Mouse (Mus musculus) thymus, postnatal 4 days (tissue): ENCODE data around the gene Arhgap22.
A peak's percentile ranks its signal among the peaks of the same experiment; 100 is the strongest.

Experiments
- DNase-seq: peaks from one replicate; pipeline ENCODE4 v3.0.0; 2021

Arhgap22 gene

DNA sequence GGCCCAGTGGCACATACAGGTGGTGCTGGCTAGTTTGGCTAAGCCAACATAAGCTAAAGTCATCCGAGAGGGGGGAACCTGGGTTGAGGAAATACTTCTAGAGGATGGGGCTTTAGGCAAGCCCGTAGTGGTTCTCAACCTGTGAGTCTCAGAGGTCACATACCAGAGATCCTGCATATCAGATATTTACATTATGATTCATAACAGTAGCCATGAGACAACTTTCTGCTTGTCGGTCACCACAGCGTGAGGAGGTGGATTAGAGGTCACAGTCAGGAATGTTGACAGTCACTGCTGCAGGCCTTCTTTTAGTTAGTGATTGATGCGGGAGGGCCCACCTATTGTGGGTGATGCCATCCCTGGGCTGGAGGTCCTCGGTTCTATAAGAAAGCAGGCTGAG is 121.9 kb downstream of the Arhgap22 start:
- DNase-seq: no peak

DNA sequence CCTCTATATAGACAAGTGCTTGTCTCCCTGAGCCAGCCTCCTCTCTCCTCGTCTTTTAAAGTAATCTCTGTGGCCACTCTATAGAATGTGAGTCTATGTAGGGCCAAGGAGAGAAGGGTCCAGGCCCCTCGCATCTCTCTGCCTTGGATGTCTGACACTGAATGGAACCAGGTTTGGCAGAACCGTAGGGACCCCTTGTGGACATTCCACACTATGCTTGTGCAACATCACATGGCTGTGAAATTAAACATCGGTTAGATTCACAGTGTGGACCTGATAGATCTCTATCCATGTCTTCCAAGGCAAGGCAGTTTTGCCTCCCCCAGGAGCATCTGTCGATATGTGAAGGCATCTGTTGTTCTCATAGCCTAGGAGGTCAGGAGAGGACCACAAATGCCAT is 124.9 kb downstream of the Arhgap22 start:
- DNase-seq: no peak

DNA sequence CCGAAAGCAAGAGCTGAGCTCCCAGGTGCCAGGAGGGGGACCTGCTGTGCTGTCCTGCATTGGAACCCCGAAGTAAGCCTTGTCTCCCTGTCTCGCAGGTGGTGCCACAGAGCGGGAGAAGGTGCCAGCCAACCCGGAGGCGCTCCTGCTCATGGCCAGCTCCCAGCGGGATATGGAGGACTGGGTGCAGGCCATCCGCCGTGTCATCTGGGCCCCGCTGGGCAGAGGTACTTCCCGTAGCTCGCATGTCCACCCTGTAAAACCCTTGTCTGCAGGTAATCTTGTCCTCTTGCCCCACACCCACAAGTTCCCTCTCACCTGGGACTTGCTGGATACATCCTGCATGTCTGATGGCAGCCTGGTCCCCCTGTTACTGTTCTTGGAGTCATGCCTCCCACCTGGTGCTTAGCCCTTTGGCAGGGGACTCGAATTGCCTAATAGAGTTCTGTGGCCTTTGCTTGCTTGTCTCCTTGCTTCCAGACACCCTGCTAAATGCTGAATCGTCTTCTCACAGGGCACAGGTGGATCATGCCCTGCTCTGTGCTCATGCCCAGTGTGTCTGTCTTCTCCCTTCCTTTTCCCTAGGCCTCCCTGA is 129.4 kb downstream of the Arhgap22 start:
- no peak for DNase-seq

DNA sequence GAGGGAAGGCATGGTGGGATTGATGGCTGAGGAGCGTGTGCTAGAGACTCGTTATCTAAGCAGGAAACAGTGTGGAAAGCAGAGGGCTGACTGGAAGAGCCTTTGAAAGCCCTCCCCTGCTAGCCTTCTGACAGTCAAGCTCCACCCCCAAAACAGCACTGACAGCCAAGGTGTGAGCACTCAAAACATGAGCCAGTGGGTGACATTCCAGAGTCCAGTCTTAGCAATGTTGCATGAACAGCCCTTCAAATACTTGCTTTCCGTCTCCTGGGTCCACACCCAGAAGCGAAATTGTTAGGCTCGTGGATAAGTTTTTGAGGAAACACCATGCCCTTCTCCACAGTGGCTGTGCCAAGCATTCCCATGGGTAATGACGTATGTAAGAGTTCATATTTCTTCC is 132.7 kb downstream of the Arhgap22 start:
- no peak for DNase-seq

DNA sequence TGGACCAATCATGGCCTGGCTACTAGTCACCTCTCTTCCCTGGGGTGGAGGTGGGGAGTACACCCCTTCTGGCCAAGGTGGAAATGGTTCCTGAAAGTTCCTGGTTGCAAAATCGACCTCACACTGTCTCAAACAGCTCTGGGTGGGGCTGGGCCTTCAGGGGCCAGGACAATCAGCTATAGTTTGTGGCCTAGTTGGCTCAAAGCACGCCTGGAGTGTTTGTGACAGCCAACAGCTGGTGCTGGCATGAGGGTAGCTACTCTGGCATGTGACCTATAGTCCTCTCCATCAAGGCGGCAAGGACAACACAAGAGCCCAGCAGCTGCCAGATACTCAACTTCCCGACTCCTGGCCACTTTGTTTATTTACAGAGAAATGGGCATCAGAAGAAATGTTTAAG is 133.9 kb downstream of the Arhgap22 start:
- no peak for DNase-seq

DNA sequence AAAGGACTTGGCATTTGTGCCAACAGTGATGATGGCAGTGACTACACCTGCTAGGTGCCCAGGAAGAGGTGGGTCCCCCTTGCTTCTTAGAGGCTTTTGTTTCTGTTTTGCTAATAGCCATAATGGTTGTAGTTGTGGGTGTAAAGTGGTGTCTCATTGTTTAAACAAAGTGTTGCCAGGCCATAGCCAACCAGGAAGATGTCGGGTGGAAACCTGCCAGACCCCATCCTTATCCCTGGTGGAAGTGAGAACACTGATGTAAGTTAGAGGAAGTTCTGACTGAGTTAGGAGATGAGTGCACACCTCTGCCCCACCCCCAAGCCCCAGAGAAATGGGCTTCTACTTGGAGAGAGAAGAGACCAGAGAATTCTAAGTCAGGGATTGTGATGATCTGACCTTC is 134.3 kb downstream of the Arhgap22 start:
- DNase-seq: no peak

DNA sequence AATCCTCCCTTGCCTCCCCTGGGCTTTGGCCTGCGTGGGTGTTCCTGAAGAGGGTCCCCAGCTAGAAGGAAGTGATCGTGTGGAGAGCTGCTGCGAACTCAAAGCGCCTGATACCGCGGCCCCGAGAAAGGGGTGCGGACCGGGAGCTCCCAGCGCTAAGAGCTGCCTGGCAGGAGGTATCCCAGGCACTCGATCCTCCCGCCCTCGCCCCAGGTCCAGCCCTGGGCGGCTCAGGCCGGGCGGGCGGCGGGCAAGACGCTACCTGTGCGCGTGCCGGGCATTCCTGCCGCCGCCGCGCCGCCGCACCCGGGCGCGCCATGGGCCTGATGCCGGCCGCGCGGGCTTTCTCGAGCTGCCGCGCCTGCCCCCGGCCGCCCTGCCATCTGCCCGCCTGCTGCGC is 137.2 kb downstream of the Arhgap22 start:
- peak; percentile 17 for DNase-seq

DNA sequence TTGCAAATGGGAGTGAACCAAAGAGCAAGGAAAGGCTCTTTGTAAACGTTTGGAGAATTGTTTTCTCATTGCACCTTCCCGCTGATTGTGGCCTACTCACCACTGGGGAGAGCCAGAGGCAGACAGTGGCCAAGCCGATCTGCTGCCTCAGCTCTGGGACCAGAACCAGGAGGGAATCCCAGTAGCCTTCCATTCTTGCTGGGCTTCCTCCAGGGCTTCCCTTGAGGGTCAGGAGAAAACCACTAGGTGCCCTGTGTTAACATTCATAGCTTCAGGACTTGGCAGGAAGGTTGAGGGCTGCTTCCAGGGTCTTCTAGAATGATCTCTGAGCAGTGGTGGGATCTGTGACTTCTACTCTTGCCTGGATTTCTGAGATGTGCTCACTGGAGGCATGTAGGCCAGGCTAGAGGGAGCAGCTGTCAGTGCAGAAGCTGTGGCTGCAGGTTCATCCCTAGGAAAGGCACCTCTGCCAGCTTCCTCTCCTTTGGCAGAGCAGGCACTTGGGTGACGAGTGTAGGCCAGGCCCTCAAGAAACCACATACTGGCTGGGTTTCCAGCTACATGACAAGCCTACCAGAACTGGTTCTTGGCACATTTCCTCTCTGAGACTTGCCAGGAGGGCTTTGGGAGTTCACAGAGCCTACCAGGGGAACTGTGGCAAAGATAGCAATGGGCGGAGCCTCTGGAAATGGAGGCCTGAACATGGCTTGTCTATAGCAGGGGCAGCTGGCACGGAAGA is 138.3 kb downstream of the Arhgap22 start:
- no peak for DNase-seq

DNA sequence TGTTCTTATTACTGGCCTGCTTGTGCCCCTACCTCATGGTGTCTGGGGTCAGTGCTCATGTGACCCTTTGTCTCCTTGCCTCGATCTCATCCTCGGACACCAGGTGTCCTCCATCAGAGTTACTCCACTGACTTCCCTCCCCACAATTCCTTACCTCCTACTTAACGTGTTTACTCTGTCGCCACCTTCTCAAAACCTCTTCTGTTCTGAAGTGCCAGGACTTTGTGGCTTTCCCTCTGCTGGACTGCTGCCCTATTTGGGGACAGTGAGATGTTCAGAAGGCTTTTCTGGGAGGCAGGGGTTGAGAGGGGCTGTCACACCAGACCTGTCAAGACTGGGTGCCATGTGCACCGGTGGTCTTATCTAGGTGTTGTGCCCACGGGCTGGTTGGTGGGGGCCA is 139.1 kb downstream of the Arhgap22 start:
- no peak for DNase-seq

DNA sequence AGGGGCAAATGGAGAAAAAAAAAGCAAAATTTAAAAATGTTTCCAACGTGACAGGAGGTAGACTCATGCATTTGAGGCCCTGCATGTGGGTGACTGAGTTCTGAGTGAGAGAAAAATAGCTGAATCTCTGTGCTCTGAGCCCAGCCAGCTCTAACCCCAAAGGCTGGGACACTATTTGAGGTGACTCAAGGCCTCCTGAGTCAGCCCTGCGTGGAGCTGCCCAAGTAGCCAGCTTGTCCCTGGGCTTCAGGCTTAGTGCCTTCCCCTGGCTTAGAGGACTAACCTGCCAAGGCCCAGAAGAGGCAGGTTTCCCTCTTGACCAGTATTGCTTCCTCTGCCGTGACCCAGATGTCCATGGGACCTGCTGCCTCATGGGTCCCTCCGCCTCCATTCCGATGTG is 141.4 kb downstream of the Arhgap22 start:
- DNase-seq: no peak

DNA sequence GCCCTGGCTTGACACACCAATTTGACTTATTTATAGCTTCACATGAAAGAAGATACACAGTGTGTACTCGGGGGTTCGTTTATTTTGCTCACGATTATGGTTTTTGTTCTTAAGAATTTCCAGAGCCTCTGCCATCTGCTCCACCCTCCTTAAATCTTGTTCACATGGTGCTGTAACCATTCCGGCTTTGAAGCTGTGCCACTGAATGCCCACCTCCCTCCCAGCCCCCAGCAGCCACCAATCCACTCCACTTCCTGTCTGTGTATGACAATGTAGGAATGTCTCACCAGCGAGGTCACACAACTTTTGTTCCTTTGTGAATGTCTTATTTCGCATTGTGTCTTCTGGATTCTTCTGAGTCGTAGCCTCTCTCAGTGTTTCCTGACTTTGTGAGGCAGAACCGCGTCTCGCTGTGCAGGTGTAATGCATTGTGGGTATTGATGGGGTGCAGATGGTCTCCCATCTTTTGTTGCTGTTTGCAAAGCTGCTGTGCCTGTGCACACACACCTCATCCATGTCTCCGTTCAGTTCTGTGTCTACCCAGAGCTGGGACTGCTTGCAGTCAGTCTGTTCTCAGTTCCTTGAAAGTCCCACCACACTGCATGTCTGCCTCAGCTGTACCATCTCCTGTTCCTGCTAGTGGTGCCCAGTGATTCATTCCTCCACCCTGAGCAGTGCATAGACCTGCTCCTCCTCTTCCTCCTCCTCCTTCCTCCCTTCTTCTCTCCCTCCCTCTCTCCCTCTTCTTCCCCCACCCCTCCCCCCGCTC is 144.0 kb downstream of the Arhgap22 start:
- DNase-seq: no peak

DNA sequence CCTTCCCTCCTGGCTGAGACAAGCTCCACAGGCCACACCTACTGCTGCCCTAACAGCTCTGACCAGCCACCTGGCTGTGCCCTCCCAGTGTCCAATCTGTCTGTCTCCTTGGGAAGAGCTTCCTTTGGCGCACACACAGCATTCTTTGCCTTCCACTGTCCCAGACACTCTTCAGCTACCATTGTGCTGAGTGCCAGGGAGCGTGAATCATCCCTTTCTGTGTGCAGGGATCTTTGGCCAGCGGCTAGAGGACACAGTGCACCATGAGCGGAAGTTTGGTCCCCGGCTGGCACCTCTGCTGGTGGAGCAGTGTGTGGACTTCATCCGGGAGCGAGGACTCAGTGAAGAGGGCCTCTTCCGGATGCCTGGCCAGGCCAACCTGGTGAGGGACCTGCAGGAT is 145.1 kb downstream of the Arhgap22 start:
- DNase-seq: no peak

DNA sequence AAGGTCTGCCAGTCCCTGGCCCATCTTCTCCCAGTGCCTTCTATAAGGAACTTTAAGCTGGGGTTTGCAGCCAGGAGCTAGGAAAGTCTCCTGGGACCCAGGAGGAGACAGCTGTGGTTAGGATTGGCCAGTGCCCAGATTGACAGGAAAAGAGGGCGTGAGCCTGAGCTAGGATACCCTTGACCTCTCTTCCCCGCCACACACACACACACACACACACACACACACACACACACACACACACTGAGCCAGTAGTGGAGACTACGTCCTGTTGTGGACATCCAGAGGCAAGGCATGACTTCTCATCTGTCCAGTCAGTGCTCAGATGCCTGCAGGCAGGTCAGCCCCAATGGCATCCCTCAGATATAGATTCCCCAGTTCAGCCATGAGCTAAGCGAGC is 147.7 kb downstream of the Arhgap22 start:
- no peak for DNase-seq

DNA sequence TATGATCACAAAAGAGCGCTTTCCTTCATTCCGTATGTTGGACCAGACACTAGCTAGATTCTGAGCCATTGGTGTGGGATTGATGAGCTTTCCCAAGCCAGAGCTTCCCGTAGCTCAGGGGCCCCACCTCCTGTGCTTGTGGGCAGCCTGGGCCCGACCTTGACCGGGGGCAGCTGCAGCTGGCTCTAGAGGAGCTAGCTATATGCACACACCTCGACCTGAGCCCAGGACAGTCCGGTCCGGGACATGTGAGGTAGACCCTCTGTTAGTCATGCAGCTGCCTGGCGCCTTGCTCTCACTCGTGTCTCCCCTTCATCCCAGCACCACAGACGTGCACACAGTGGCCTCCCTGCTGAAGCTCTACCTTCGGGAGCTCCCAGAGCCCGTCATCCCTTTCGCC is 148.3 kb downstream of the Arhgap22 start:
- DNase-seq: no peak

DNA sequence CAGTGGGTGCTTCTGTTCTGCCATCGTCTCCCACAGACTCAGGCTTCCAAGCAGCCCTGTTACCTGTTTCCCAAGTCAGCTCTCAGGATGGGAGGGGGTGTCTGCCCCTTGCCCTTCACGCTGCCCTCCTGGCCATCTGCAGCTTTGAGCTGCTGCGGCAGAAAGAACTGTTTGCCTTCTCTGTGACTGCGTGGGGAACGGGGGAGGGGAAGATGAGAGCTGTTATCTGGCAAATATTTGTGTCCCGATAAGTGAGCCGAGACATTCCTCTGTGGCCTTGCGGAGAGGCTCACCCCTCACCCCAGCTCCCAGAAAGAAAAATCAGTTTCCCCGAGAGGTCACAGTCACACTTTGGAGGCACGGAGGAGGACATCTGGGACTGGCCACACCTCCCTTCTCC is 149.0 kb downstream of the Arhgap22 start:
- DNase-seq: no peak

DNA sequence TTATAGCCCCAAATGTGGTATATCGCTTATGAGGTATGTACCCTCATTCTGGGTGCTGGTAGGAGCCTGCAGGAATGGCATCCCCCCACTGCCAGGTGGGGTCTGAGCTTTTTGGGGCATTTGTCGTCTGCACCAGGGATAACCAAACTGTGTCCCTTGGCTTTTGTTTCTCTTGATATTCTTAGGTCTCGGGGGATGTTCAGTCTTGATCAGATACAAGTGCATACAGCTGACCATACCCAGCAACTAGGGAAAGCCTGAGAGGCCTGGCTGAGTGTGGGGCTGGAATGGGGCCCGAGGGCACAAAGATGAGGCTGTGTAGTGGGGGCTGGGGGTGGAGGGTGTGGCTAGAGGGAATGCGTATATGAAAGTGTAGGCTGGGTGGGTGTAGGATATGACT is 149.8 kb downstream of the Arhgap22 start:
- DNase-seq: no peak

DNA sequence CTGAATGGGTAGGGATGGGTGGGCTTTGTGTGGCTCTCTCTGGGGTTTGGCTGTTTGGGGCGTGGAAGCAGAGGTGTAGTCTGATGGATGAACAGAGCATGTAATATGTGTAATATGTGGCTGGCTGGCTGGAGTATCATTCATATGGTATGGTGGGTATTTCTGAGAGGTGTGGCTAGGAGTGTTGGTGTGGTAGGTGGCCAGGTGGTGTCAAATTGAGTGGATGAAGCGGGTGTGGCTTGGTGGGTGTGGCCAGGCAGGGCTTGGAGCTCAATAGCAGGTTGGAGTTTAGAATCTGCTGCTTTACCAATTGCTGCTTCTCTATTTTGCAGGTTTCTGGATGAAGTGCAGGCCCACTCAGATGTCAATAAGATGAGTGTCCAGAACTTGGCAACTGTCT is 150.2 kb downstream of the Arhgap22 start:
- DNase-seq: no peak

DNA sequence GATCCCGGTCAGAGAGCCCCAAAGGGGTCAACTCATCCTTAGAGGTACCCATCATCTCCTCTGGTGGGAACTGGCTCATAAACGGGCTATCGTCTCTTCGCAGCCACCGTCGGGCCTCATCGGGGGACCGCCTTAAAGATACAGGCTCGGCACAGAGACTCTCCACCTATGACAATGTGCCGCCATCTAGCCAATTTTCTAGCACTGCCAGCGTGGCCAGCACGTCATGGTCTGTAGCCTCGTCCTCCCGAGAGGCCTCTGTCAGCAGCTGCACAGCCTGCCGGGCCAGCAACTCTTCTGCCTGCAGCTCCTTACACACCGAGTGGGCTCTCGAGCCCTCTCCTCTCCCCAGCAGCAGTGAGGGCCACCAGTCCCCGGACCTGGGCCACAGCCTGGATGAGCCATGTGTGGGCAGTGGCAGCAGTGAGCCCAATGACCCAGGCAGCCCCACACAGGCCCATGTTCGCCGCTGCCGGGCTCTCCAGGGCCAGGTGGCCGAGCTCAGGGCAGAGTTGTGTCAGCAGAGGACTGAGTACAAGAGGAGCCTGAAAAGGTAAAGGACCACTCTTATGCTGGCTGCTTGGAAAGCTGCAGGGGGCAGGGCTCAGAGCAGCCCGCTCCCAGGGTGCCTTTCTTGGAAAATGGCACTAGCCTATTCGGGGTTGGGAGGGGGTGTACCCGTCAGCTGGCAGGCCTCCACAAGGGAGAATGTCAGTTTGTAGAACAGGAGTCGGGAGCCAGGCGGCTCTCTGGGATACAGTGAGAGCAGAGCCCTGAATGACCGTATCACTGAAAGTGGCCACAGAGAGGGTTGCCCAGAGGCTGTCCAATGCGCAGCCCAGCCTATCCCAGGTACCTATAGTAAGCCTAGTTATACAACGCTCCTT is 153.3 kb downstream of the Arhgap22 start:
- no peak for DNase-seq

DNA sequence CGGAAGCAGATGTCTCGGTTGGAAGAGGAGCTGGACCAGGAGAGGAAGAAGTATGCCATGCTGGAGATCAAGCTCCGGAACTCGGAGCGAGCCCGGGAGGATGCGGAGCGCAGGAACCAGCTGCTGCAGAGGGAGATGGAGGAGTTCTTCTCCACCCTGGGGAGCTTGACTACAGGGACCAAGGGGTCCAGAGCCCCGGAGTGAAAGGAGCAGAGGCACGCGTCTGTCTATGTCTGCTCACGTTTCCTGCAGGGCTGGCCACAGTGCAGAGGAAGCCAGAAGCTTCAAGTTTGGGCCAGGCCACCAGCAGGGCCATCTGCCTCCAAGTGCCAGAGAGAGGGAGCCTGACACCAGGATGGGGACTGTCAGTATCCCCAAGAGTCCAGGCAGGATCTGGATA is 155.5 kb downstream of the Arhgap22 start:
- DNase-seq: no peak

DNA sequence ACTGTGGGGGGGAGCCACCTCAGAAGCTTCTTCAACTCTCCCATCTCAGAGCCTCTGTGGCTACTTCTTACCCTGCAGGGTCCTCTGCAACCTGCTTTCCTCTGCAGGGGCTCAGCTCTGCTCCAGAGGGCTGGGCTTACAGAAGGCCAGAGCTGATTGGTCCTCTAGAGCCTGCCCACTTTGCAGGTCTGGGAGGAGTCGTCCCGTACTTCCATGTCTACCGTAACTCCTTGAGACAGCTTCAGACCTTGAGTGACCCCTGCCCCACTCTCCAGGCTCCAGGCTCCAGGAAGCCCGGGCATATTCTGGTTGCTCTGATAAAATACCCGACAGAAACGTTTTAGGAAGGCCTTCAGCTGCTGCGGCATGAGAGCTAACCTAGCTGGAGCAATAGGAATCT is 156.2 kb downstream of the Arhgap22 start:
- no peak for DNase-seq

DNA sequence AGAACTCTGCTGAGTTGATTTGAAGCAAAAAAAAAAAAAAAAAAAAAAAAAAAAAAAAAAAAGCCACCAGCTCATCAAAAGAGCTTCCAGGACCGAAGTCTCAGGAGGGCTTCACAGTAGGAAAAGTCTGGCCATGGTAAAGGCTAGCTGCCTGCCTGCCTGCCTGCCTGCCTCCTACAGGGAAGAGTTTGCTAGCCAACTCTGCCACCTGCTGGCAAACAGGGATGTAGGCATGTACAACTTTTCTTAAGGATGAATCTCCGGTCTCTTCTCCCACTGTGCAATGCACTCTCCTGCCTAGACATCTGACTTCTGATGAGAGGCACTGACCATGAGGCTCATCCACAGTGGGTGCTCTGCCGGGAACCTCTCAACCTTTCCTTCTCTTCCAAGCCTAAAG is 157.4 kb downstream of the Arhgap22 start:
- peak; percentile 60 for DNase-seq

DNA sequence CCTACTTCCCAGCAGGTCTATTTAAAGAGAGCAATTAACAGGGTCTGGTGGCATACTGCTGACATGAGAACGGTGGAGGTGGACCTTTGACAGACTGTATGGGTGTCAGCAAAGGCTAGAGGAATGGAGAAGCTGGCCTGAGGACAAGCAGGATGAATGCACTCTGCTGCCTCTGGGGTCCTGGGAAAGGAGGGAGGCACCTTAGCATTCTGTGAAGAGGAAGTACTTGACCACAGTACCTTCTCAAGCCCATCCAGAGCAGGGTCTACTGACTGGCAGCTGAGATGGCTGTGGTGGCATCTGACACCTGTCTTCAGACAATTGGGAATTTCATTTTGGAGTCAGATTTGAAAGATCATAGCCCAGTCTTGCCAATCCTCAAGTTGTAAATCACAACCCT is 159.4 kb downstream of the Arhgap22 start:
- DNase-seq: no peak

DNA sequence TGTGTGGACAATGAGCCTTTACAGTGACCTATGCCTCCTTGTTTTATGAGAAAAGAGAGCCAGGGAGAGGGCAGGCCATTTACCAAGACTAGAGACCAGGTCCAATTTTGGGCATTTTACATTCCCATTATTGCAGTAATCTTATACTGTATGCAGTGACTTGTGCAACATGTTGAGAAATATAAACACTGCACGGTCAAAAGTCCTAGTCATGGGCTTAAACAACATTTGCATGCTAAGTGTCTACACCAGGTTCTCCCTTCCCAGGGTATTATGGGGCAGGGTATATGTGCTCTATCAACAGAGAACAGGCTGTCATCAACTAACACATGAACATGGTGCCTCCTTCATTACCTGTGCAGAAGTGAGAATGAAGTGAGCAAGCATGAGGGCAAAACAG is 160.3 kb downstream of the Arhgap22 start:
- no peak for DNase-seq
